Mouse (Mus musculus): ENCODE measurements around the gene Gm49661.

Gm49661 gene

DNA sequence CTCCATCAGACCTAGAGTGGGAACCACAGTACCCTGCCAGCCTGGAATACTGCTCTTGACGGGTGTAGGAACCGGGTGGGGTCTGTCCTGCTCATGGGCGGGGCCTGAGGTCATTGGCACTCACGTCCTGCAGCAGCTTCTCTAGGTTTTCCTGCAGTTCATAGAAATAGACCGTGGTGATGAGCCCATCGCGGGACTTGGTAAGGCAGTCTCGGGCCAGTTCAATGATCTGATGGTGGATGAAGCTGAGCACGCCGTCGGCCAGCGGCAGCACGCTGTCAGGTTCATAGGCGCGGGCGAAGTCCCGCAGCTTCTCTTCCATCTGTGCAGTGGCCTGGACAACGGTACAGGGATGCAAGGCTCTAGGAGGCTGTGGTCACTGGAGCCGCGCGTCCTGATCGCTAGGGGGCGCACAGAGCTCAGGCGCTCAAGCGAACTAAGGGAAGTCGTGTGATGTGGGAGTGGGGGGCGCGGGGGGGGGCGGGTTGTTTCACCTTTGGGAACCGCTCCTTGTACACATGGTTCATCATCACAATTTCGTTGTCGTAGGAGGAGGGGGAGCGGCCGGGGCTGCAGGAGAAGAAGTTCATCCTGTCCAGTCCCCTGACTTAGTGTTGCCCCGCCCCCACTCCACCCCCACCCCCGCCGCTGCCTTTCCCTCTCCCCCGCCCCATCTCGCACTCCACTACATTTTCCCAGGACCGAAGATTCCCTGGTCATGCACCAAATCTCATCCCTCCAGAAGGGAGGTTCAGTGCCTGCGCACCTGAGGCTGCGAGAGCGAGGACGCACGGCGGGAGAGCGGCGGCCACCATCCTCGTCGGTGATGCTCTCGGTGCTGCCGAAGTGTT, 40.6 kb downstream of the Gm49661 start:
- peak; percentile 89 for DNase-seq

DNA sequence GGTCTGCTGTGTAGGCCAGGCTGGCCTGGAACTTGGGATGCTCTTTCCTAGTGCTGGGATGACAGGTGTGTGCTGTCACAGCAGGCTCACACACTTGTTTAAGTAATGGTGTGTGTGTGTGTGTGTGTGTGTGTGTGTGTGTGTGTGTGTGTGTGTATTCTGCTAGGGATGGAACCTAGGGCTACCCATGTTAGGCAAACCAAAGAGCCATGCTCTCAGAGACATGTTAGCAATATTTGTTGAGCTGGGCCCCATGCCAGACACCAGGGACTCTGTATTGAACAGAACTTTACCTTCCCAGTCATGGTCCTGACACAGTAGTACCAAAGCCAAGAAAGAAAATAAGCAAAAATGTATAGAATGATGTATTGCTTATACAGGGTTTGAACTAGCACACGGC, 41.7 kb downstream of the Gm49661 start:
- no peak for DNase-seq

DNA sequence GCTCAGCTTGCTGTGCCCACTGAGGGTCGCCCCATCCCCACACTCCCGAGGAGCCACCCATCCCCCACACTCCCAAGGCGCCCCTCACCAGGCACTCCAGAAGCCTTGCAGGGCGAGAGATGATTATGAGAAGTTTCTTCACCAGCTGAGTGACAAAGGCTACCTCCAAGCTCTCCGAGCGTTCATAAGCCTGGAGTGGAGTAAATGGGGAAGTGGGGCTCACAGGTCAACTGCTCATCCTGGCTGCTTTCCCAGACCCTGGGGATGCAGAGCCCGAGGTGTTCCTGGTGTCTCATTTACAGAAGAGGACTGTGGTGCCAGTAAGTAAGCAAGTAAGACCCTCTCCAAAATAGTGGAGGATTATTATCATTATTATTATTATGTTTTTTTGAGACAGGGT, 43.7 kb downstream of the Gm49661 start:
- no peak for DNase-seq

DNA sequence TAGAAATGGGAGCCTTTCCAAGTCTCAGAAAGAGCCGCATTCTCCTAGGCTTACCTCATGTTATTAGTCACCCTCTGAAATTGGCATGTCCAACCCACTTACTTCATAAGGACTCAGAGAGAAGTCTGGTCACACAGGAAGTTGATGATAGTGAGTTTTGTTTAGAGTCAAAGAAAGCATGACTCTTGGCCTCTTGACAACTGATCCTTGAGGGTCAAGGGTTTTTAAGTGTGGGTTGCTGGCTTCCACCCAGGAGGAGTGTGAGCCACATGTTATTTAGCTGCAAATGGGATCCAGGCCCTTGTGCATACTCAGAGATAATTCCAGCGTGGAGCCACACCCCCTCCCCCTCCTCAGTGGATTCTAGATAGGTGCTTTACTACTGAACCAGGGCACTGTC, 47.6 kb downstream of the Gm49661 start:
- DNase-seq, result no peak

DNA sequence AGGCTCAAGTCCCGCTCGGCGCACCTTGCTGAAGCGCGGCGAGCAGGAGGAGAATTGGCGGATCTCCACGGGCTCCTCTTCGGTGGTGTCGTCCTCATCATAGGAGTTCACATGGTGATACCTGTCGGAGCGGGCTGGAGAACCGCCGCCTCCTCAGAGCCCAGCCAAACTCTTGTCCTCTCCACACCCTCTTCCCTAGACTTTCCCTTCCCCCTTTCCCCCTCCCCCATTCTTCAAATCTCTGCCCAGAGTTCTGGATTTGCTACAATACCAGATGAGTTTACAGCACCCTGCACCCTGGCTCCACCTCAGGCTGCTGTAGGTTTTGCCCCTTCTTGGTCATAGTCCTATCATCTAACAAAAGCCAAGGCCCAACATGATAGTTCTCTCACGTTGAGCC, 50.6 kb downstream of the Gm49661 start:
- DNase-seq, result no peak

DNA sequence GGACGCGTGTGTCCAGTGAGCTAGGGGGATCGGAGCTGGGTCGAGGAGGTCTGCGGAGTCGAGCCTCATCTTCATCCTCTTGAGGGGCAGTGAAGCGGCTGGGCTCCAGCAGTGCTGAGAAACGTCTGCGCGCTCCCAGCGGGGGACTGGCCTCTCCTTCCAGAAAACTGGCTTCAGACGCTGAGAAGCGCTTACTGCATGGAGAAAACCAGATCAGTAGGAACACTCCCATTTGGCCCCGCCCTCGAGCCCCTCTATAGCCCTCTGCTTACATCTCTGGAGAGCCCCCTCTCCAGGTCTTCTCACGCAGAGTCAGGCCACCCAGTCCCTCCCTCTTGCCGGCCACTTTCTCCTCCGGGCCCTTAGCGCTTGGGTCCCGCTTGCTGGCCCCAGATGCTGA, 51.5 kb downstream of the Gm49661 start:
- DNase-seq, result no peak

Data from retina, postnatal 1 day (tissue).